Comparison of ENCODE assay signal across 32 mouse cellular contexts in genomic region chr3:105066544-105066943, GRCm38 (mm10). TPM values are rescaled to one million over a fixed set of nuclear protein-coding genes. Genes with fewer than 3 reads are reported as not detected.
DNase-seq lines count a peak whose midpoint lies in the region; ATAC-seq and TF ChIP-seq lines count a peak whose summit lies in the region.
"Had no signal": no experiment of that assay in that cellular context is flagged by ENCODE, and none has a peak within 500 bp of the region (broad histone marks: within the 10 kb centered on the region; RNA-seq: fewer than 3 reads in every experiment).

Gene 4930564D02Rik (plus strand): TSS chr3:105066844.

- H3K9ac ChIP-seq in forebrain, embryonic 11.5 days (ENCODE audit: low read length), result no peak within 1 kb of the TSS
- H3K9ac ChIP-seq in forebrain, embryonic 13.5 days, result no peak within 1 kb of the TSS
- H3K9ac ChIP-seq in limb, embryonic 12.5 days (replicated peaks), result no peak within 1 kb of the TSS
- H3K9ac ChIP-seq: embryonic facial prominence, embryonic 12.5 days; embryonic facial prominence, embryonic 15.5 days; forebrain, embryonic 12.5 days; heart, embryonic 12.5 days; heart, embryonic 15.5 days; hindbrain, embryonic 12.5 days; hindbrain, embryonic 15.5 days had no signal

- TF ChIP-seq POLR2A in testis, adult 2 months (IDR thresholded peaks at IDR 0.05; ENCODE audit: control insufficient read depth, low read depth, low read length), result no peak

- H3K4me1 ChIP-seq in forebrain, embryonic 11.5 days (replicated peaks; ENCODE audit: control insufficient read depth, insufficient read depth, low read length), result no peaks in the 10 kb centered on the region
- no peaks in the 10 kb centered on the region for H3K4me1 ChIP-seq in forebrain, embryonic 13.5 days
- H3K4me1 ChIP-seq in testis, adult 2 months (ENCODE audit: control insufficient read depth, insufficient read depth, low read length), result no peaks in the 10 kb centered on the region; the same call in 1 of the 2 replicates
- H3K4me1 ChIP-seq in limb, embryonic 12.5 days (replicated peaks), result peaks cover 37% of the 10 kb centered on the region
- H3K4me1 ChIP-seq: forebrain, embryonic 12.5 days; heart, embryonic 12.5 days; heart, embryonic 15.5 days; hindbrain, embryonic 12.5 days; hindbrain, embryonic 15.5 days had no signal

- 88% methylated on average over 10 of the region's 10 CpGs for WGBS in forebrain, embryonic 11.5 days
- 88% methylated on average over 10 of the region's 10 CpGs for WGBS in forebrain, embryonic 13.5 days
- 76% methylated on average over 10 of the region's 10 CpGs for WGBS in limb, embryonic 12.5 days

- H3K9me3 ChIP-seq in forebrain, embryonic 11.5 days (ENCODE audit: control insufficient read depth, low read length), result no peaks in the 10 kb centered on the region
- H3K9me3 ChIP-seq in forebrain, embryonic 13.5 days (replicated peaks), result no peaks in the 10 kb centered on the region
- no peaks in the 10 kb centered on the region for H3K9me3 ChIP-seq in limb, embryonic 12.5 days
- H3K9me3 ChIP-seq: embryonic facial prominence, embryonic 12.5 days; embryonic facial prominence, embryonic 15.5 days; forebrain, embryonic 12.5 days; heart, embryonic 12.5 days; heart, embryonic 15.5 days; hindbrain, embryonic 12.5 days; hindbrain, embryonic 15.5 days had no signal

- no peak within 1 kb of the TSS for H3K4me2 ChIP-seq in forebrain, embryonic 11.5 days (ENCODE audit: low read depth, low read length, severe bottlenecking)
- H3K4me2 ChIP-seq in forebrain, embryonic 13.5 days, result no peak within 1 kb of the TSS
- no peak within 1 kb of the TSS for H3K4me2 ChIP-seq in limb, embryonic 12.5 days
- H3K4me2 ChIP-seq: embryonic facial prominence, embryonic 12.5 days; embryonic facial prominence, embryonic 15.5 days; forebrain, embryonic 12.5 days; heart, embryonic 12.5 days; heart, embryonic 15.5 days; hindbrain, embryonic 12.5 days; hindbrain, embryonic 15.5 days had no signal

- H3K27me3 ChIP-seq in forebrain, embryonic 11.5 days (ENCODE audit: control insufficient read depth, insufficient read depth, low read length), result no peaks in the 10 kb centered on the region
- no peaks in the 10 kb centered on the region for H3K27me3 ChIP-seq in forebrain, embryonic 13.5 days
- H3K27me3 ChIP-seq in testis, adult 2 months (ENCODE audit: control insufficient read depth, insufficient read depth, low read length), result no peaks in the 10 kb centered on the region
- H3K27me3 ChIP-seq in limb, embryonic 12.5 days, result no peaks in the 10 kb centered on the region
- H3K27me3 ChIP-seq: embryonic facial prominence, embryonic 12.5 days; embryonic facial prominence, embryonic 15.5 days; heart, embryonic 12.5 days; heart, embryonic 15.5 days; hindbrain, embryonic 12.5 days; hindbrain, embryonic 15.5 days had no signal

- no peak for ATAC-seq in forebrain, embryonic 11.5 days (replicated peaks; ENCODE audit: low FRiP score)
- no peak for ATAC-seq in forebrain, embryonic 13.5 days
- peak; percentile 45; the same call in 1 of the 2 replicates for ATAC-seq in common myeloid progenitor, adult 5-6 weeks (replicated peaks; ENCODE audit: low read depth, poor library complexity, severe bottlenecking)
- ATAC-seq in limb, embryonic 12.5 days (ENCODE audit: insufficient number of reproducible peaks, insufficient read depth, low FRiP score, low TSS enrichment, low read depth), result no peak
- ATAC-seq: forebrain, embryonic 16.5 days; intestine, postnatal 0 days had no signal

- H3K36me3 ChIP-seq in forebrain, embryonic 11.5 days (ENCODE audit: control insufficient read depth, insufficient read depth, low read length), result no peaks in the 10 kb centered on the region
- no peaks in the 10 kb centered on the region for H3K36me3 ChIP-seq in forebrain, embryonic 13.5 days (ENCODE audit: poor library complexity, severe bottlenecking)
- H3K36me3 ChIP-seq in testis, adult 2 months (ENCODE audit: control insufficient read depth, insufficient read depth, low read length), result no peaks in the 10 kb centered on the region
- no peaks in the 10 kb centered on the region for H3K36me3 ChIP-seq in limb, embryonic 12.5 days
- H3K36me3 ChIP-seq: embryonic facial prominence, embryonic 12.5 days; embryonic facial prominence, embryonic 15.5 days; forebrain, embryonic 12.5 days; heart, embryonic 12.5 days; heart, embryonic 15.5 days; hindbrain, embryonic 12.5 days; hindbrain, embryonic 15.5 days had no signal

- H3K4me3 ChIP-seq in forebrain, embryonic 11.5 days (ENCODE audit: low read depth, low read length), result no peak within 1 kb of the TSS
- H3K4me3 ChIP-seq in forebrain, embryonic 13.5 days, result no peak within 1 kb of the TSS
- peak within 1 kb of the TSS; percentile 58; the same call in 1 of the 2 replicates for H3K4me3 ChIP-seq in testis, adult 2 months (ENCODE audit: control insufficient read depth, low read depth, low read length)
- H3K4me3 ChIP-seq in limb, embryonic 12.5 days (replicated peaks), result no peak within 1 kb of the TSS
- H3K4me3 ChIP-seq: embryonic facial prominence, embryonic 12.5 days; embryonic facial prominence, embryonic 15.5 days; forebrain, embryonic 12.5 days; gastrocnemius, adult 2 months; heart, embryonic 12.5 days; heart, embryonic 15.5 days; hindbrain, embryonic 12.5 days; hindbrain, embryonic 15.5 days had no signal

- no peak within 1 kb of the TSS for H3K27ac ChIP-seq in forebrain, embryonic 11.5 days (ENCODE audit: low read depth, low read length)
- H3K27ac ChIP-seq in forebrain, embryonic 13.5 days, result no peak within 1 kb of the TSS
- H3K27ac ChIP-seq in testis, adult 2 months (ENCODE audit: control insufficient read depth, insufficient read depth, low read depth, low read length), result no peak within 1 kb of the TSS
- peak within 1 kb of the TSS; percentile 41; the same call in 1 of the 2 replicates for H3K27ac ChIP-seq in limb, embryonic 12.5 days
- H3K27ac ChIP-seq: embryonic facial prominence, embryonic 12.5 days; embryonic facial prominence, embryonic 15.5 days; forebrain, embryonic 12.5 days; gastrocnemius, adult 2 months; heart, embryonic 15.5 days; hindbrain, embryonic 12.5 days; hindbrain, embryonic 15.5 days had no signal

- TF ChIP-seq CTCF in testis, adult 2 months (IDR thresholded peaks at IDR 0.05; ENCODE audit: control insufficient read depth, insufficient read depth, insufficient replicate concordance, low read depth, low read length), result no peak

- DNase-seq in forebrain, embryonic 11.5 days (ENCODE audit: low spot score), result peak; percentile 27
- DNase-seq in testis, postnatal 10 days (ENCODE audit: low spot score), result no peak
- no peak for DNase-seq in frontal cortex, postnatal 25 days (ENCODE audit: low spot score in 2 of 2)
- DNase-seq in Muller cell, postnatal 12 days (ENCODE audit: inconsistent ontology term), result no peak
- DNase-seq: adrenal gland, adult 8-10 months; adrenal gland, postnatal 25 days; cerebellum, adult 11-12 months; cerebellum, adult 8-10 months; cerebellum, postnatal 10 days; cerebellum, postnatal 36 days; gastrocnemius, adult 2 months; gastrocnemius, postnatal 14 days; heart, adult 18-20 months had no signal

RNA-seq across cellular contexts. Expression of gene 4930564D02Rik, which starts in this region (rescaled TPM):
- polyA plus RNA-seq in forebrain, embryonic 11.5 days (2014; fragmentation: Nextera tagmentation; extraction: Ambion mirVana), result not detected in 2 replicates
- polyA plus RNA-seq in forebrain, embryonic 13.5 days (2015; fragmentation: Nextera tagmentation; extraction: Ambion mirVana), result not detected in 2 replicates
- 1.2 and 1.8 TPM in 2 replicates for polyA plus RNA-seq in testis, adult 2 months (2012; rRNA removed)
- total RNA-seq in common myeloid progenitor, adult 5-6 weeks (2017), result not detected in 2 replicates
- polyA plus RNA-seq in limb, embryonic 12.5 days (2016; fragmentation: Nextera tagmentation; extraction: Ambion mirVana), result not detected in 2 replicates
- total RNA-seq: adrenal gland, adult 8-10 months; adrenal gland, postnatal 25 days; gastrocnemius, adult 2 months; gastrocnemius, postnatal 14 days; gastrocnemius, postnatal 4 days; heart, adult 18-20 months; heart, postnatal 25 days; hematopoietic stem cell, adult 5-6 weeks; MEL had no signal
- polyA plus RNA-seq: brain, embryonic 14.5 days; embryonic facial prominence, embryonic 12.5 days; embryonic facial prominence, embryonic 15.5 days; forebrain, embryonic 12.5 days; forebrain, embryonic 16.5 days; heart, embryonic 12.5 days; heart, embryonic 15.5 days; hindbrain, embryonic 12.5 days; hindbrain, embryonic 15.5 days; intestine, embryonic 14.5 days; intestine, postnatal 0 days had no signal

Comparison
In these comparisons a context has a peak if more than half of its experiments do, and no peak if none do; other contexts are left out.
1. Peak in DNase-seq in forebrain, embryonic 11.5 days; RNA of the gene not detected or under 1 TPM.
2. Peak in ATAC-seq in common myeloid progenitor, adult 5-6 weeks; RNA of the gene not detected or under 1 TPM.